Mouse (Mus musculus): ENCODE results near the gene Syn1. TPM values are rescaled to one million over a fixed set of nuclear protein-coding genes. Genes with fewer than 3 reads are reported as not detected.

The Syn1 gene
- total and polyA plus RNA-seq, 2 experiments: 0.13 TPM; not detected in 1

GRCm38 (mm10) chrX:20915075-20915474 is 5.7 kb downstream of the Syn1 start:
- no peak overlapping the region for H3K9ac ChIP-seq (ENCODE audit: low read depth, low read length)
- H3K79me2 ChIP-seq (ENCODE audit: control insufficient read depth, insufficient read depth, low read length): no peaks in the 10 kb centered on the region
- TF ChIP-seq POLR2A (IDR thresholded peaks at IDR 0.05; ENCODE audit: extremely low read depth, insufficient read depth, low read length) (no peak), CTCF (IDR thresholded peaks at IDR 0.05; ENCODE audit: low read depth, low read length) (no peak)
- H3K4me1 ChIP-seq (ENCODE audit: control insufficient read depth, insufficient read depth, low read length): no peaks in the 10 kb centered on the region
- H3K27me3 ChIP-seq (ENCODE audit: control insufficient read depth, insufficient read depth, low read length): no peaks in the 10 kb centered on the region
- DNase-seq (ENCODE audit: extremely low read depth, low read depth, low spot score): no peak
- H3K4me3 ChIP-seq (ENCODE audit: insufficient read depth, low read depth, low read length): no peak overlapping the region
- H3K36me3 ChIP-seq (ENCODE audit: control insufficient read depth, insufficient read depth, low read length): no peaks in the 10 kb centered on the region
- H3K27ac ChIP-seq (replicated peaks; ENCODE audit: insufficient read depth, low read depth, low read length): no peak overlapping the region

DNA sequence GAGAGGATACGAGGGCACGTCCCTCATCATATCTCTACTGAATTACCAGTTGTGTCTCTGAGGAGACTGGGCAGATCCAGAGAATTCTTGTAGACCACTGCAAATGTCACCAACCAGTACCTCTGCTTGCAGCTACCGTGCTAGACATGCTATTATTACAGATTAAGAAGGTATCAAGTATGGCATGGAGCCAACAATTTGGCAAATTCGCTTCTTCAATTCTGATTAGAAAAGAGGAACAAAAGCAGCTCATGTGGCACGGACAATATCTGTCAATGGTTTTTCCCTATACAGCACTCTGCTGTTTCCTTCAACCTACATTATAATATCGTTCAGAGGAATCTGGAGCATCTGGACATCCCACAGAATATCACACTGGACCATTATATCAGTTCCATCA is 7.1 kb downstream of the Syn1 start:
- Histone ChIP-seq H3K79me2 (ENCODE audit: control insufficient read depth, insufficient read depth, low read length) (no peaks in the 10 kb centered on the region), H3K36me3 (ENCODE audit: control insufficient read depth, insufficient read depth, low read length) (no peaks in the 10 kb centered on the region), H3K4me3 (ENCODE audit: insufficient read depth, low read depth, low read length) (no peak overlapping the region), H3K9ac (ENCODE audit: low read depth, low read length) (no peak overlapping the region), H3K27ac (replicated peaks; ENCODE audit: insufficient read depth, low read depth, low read length) (no peak overlapping the region), H3K27me3 (ENCODE audit: control insufficient read depth, insufficient read depth, low read length) (no peaks in the 10 kb centered on the region), H3K4me1 (ENCODE audit: control insufficient read depth, insufficient read depth, low read length) (no peaks in the 10 kb centered on the region)
- TF ChIP-seq CTCF (IDR thresholded peaks at IDR 0.05; ENCODE audit: low read depth, low read length) (no peak), POLR2A (IDR thresholded peaks at IDR 0.05; ENCODE audit: extremely low read depth, insufficient read depth, low read length) (no peak)
- 82% methylated on average over 6 of the region's 6 CpGs for WGBS
- DNase-seq (ENCODE audit: extremely low read depth, low read depth, low spot score): no peak

DNA sequence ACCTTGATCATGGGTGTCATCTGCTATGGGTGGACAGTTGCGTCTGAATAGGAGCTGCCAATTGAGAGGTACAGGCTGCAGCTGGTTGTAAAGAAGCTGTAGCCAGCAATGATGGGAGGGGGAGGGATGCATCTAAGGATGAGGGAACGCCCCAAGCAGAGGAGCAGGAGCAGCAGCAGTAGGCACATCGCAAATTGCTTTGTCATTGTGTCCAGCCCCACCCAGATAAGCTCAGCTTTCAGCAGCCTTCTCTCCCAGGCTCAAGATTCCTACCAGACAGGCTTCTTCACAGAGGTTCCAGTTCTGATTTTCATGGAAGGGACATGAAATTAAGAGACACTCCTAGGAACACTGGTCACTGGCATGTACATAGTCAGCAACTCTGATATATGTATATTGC is 10.7 kb downstream of the Syn1 start:
- no peaks in the 10 kb centered on the region for H3K4me1 ChIP-seq (ENCODE audit: control insufficient read depth, insufficient read depth, low read length)
- H3K4me3 ChIP-seq (ENCODE audit: insufficient read depth, low read depth, low read length): no peak overlapping the region
- 38% methylated on average over 3 of the region's 3 CpGs for WGBS
- no peaks in the 10 kb centered on the region for H3K79me2 ChIP-seq (ENCODE audit: control insufficient read depth, insufficient read depth, low read length)
- TF ChIP-seq CTCF (IDR thresholded peaks at IDR 0.05; ENCODE audit: low read depth, low read length) (no peak), POLR2A (IDR thresholded peaks at IDR 0.05; ENCODE audit: extremely low read depth, insufficient read depth, low read length) (no peak)
- H3K9ac ChIP-seq (ENCODE audit: low read depth, low read length): no peak overlapping the region
- no peaks in the 10 kb centered on the region for H3K27me3 ChIP-seq (ENCODE audit: control insufficient read depth, insufficient read depth, low read length)
- H3K36me3 ChIP-seq (ENCODE audit: control insufficient read depth, insufficient read depth, low read length): no peaks in the 10 kb centered on the region
- DNase-seq (ENCODE audit: extremely low read depth, low read depth, low spot score): no peak
- no peak overlapping the region for H3K27ac ChIP-seq (replicated peaks; ENCODE audit: insufficient read depth, low read depth, low read length)

GRCm38 (mm10) chrX:20875241-20875640 is 45.6 kb downstream of the Syn1 start:
- no peaks in the 10 kb centered on the region for H3K36me3 ChIP-seq (ENCODE audit: control insufficient read depth, insufficient read depth, low read length)
- no peak overlapping the region for H3K4me3 ChIP-seq (ENCODE audit: insufficient read depth, low read depth, low read length)
- no peak for DNase-seq (ENCODE audit: extremely low read depth, low read depth, low spot score)
- no peaks in the 10 kb centered on the region for H3K79me2 ChIP-seq (ENCODE audit: control insufficient read depth, insufficient read depth, low read length)
- WGBS: 98% methylated on average over 3 of the region's 3 CpGs
- no peak overlapping the region for H3K27ac ChIP-seq (replicated peaks; ENCODE audit: insufficient read depth, low read depth, low read length)
- H3K9ac ChIP-seq (ENCODE audit: low read depth, low read length): no peak overlapping the region
- TF ChIP-seq POLR2A (IDR thresholded peaks at IDR 0.05; ENCODE audit: extremely low read depth, insufficient read depth, low read length) (no peak), CTCF (IDR thresholded peaks at IDR 0.05; ENCODE audit: low read depth, low read length) (no peak)
- no peaks in the 10 kb centered on the region for H3K27me3 ChIP-seq (ENCODE audit: control insufficient read depth, insufficient read depth, low read length)
- H3K4me1 ChIP-seq (ENCODE audit: control insufficient read depth, insufficient read depth, low read length): no peaks in the 10 kb centered on the region

- no peak overlapping the region for H3K4me3 ChIP-seq (ENCODE audit: insufficient read depth, low read depth, low read length)
- TF ChIP-seq CTCF (IDR thresholded peaks at IDR 0.05; ENCODE audit: low read depth, low read length): no peak
- TF ChIP-seq POLR2A (IDR thresholded peaks at IDR 0.05; ENCODE audit: extremely low read depth, insufficient read depth, low read length): no peak
- H3K27ac ChIP-seq (replicated peaks; ENCODE audit: insufficient read depth, low read depth, low read length): no peak overlapping the region
- no peaks in the 10 kb centered on the region for H3K4me1 ChIP-seq (ENCODE audit: control insufficient read depth, insufficient read depth, low read length)
- no peaks in the 10 kb centered on the region for H3K79me2 ChIP-seq (ENCODE audit: control insufficient read depth, insufficient read depth, low read length)
- WGBS: 55% methylated on average over 11 of the region's 11 CpGs
- no peak for DNase-seq (ENCODE audit: extremely low read depth, low read depth, low spot score)
- H3K36me3 ChIP-seq (ENCODE audit: control insufficient read depth, insufficient read depth, low read length): no peaks in the 10 kb centered on the region
- H3K27me3 ChIP-seq (ENCODE audit: control insufficient read depth, insufficient read depth, low read length): no peaks in the 10 kb centered on the region
- H3K9ac ChIP-seq (ENCODE audit: low read depth, low read length): no peak overlapping the region
Observed at GRCm38 (mm10) chrX:20872928-20873500, 47.8 kb downstream of the Syn1 start.

GRCm38 (mm10) chrX:20869962-20870513 is 50.8 kb downstream of the Syn1 start, which contains the start of gene Timp1:
Gene Timp1, plus strand, starts transcription at chrX:20870166.
- TF ChIP-seq POLR2A (IDR thresholded peaks at IDR 0.05; ENCODE audit: extremely low read depth, insufficient read depth, low read length) (no peak), CTCF (IDR thresholded peaks at IDR 0.05; ENCODE audit: low read depth, low read length) (no peak)
- WGBS: 11% methylated on average over 17 of the region's 18 CpGs
- Histone ChIP-seq H3K27me3 (ENCODE audit: control insufficient read depth, insufficient read depth, low read length) (no peaks in the 10 kb centered on the region), H3K36me3 (ENCODE audit: control insufficient read depth, insufficient read depth, low read length) (no peaks in the 10 kb centered on the region), H3K4me1 (ENCODE audit: control insufficient read depth, insufficient read depth, low read length) (no peaks in the 10 kb centered on the region), H3K79me2 (ENCODE audit: control insufficient read depth, insufficient read depth, low read length) (no peaks in the 10 kb centered on the region), H3K4me3 (ENCODE audit: insufficient read depth, low read depth, low read length) (peak within 1 kb of the TSS; percentile 38; the same call in 1 of the 2 replicates), H3K9ac (ENCODE audit: low read depth, low read length) (no peak within 1 kb of the TSS), H3K27ac (replicated peaks; ENCODE audit: insufficient read depth, low read depth, low read length) (no peak within 1 kb of the TSS)
- DNase-seq (ENCODE audit: extremely low read depth, low read depth, low spot score): no peak
